In genomic region chr1:75339337-75339736, GRCm38 (mm10) we compare ENCODE assay signal across 11 mouse cellular contexts. TPM values are rescaled to one million over a fixed set of nuclear protein-coding genes. Genes with fewer than 3 reads are reported as not detected.
DNase-seq lines count a peak whose midpoint lies in the region; ATAC-seq lines count a peak whose summit lies in the region.
"Had no signal": no experiment of that assay in that cellular context is flagged by ENCODE, and none has a peak within 500 bp of the region (broad histone marks: within the 10 kb centered on the region; RNA-seq: fewer than 3 reads in every experiment).

No protein-coding gene starts in this region.

- WGBS in heart, embryonic 12.5 days, result 58% methylated on average over 9 of the region's 9 CpGs
- WGBS in limb, embryonic 13.5 days, result 32% methylated on average over 9 of the region's 9 CpGs

- H3K4me1 ChIP-seq in heart, embryonic 12.5 days (replicated peaks), result peaks cover 16% of the 10 kb centered on the region
- peaks cover 41% of the 10 kb centered on the region for H3K4me1 ChIP-seq in limb, embryonic 13.5 days

- H3K27me3 ChIP-seq in heart, embryonic 12.5 days (replicated peaks), result 0 out of 2 replicates have a peak, but pooled peaks cover 7% of the 10 kb centered on the region
- H3K27me3 ChIP-seq in limb, embryonic 13.5 days, result 0 out of 2 replicates have a peak, but pooled peaks cover under 1% of the 10 kb centered on the region
- H3K27me3 ChIP-seq: stomach, embryonic 15.5 days had no signal

- H3K4me2 ChIP-seq in heart, embryonic 12.5 days, result no peak overlapping the region
- peak overlapping the region; percentile 19 for H3K4me2 ChIP-seq in limb, embryonic 13.5 days (replicated peaks)
- H3K4me2 ChIP-seq: stomach, embryonic 15.5 days had no signal

- no peak for ATAC-seq in heart, embryonic 12.5 days (ENCODE audit: insufficient number of reproducible peaks, low FRiP score)
- ATAC-seq in limb, embryonic 13.5 days (ENCODE audit: low FRiP score, low read depth), result no peak

- H3K36me3 ChIP-seq in heart, embryonic 12.5 days, result no peaks in the 10 kb centered on the region
- H3K36me3 ChIP-seq in limb, embryonic 13.5 days, result no peaks in the 10 kb centered on the region
- H3K36me3 ChIP-seq: stomach, embryonic 15.5 days had no signal

- no peak overlapping the region for H3K9ac ChIP-seq in heart, embryonic 12.5 days
- H3K9ac ChIP-seq in limb, embryonic 13.5 days, result peak overlapping the region; percentile 36; the same call in 1 of the 2 replicates
- H3K9ac ChIP-seq: stomach, embryonic 15.5 days had no signal

- no peak overlapping the region for H3K4me3 ChIP-seq in heart, embryonic 12.5 days
- no peak overlapping the region for H3K4me3 ChIP-seq in limb, embryonic 13.5 days
- H3K4me3 ChIP-seq: stomach, embryonic 15.5 days had no signal

- no peaks in the 10 kb centered on the region for H3K9me3 ChIP-seq in heart, embryonic 12.5 days (replicated peaks)
- no peaks in the 10 kb centered on the region for H3K9me3 ChIP-seq in limb, embryonic 13.5 days
- H3K9me3 ChIP-seq: stomach, embryonic 15.5 days had no signal

- peak; percentile 88 for DNase-seq in heart, adult 11 months
- peak; percentile 33 to 46 for DNase-seq in right cerebral cortex, adult 2 months (ENCODE audit: low spot score in 2 of 2)
- DNase-seq in right cerebral cortex, postnatal 4 days, result no peak
- no peak for DNase-seq in adrenal gland, postnatal 10 days
- DNase-seq in ovary, adult 18-20 months (ENCODE audit: low spot score), result no peak
- no peak for DNase-seq in ovary, postnatal 10 days (ENCODE audit: low spot score)
- DNase-seq: kidney, postnatal 36 days had no signal

- H3K27ac ChIP-seq in heart, embryonic 12.5 days (ENCODE audit: poor library complexity, severe bottlenecking), result no peak overlapping the region
- peak overlapping the region; percentile 79 for H3K27ac ChIP-seq in limb, embryonic 13.5 days
- H3K27ac ChIP-seq: stomach, embryonic 15.5 days had no signal

RNA-seq across cellular contexts. Expression of gene Des, which starts 20.8 kb away (rescaled TPM):
- 500 and 521 TPM in 2 replicates for polyA plus RNA-seq in heart, embryonic 12.5 days (2016; fragmentation: Nextera tagmentation; extraction: Ambion mirVana)
- 52.1 and 56.1 TPM in 2 replicates for polyA plus RNA-seq in limb, embryonic 13.5 days (2015; fragmentation: Nextera tagmentation; extraction: Ambion mirVana)
- total RNA-seq in adrenal gland, postnatal 10 days (2021), result 100 to 1,000 TPM in 1 of 2 experiments, 10 to 100 TPM in 1; 62.7 to 208 TPM
- total RNA-seq: neutrophil, adult 5-6 weeks had no signal

RNA-seq across cellular contexts. Expression of gene Dnpep, which starts 21.5 kb away (rescaled TPM):
- 113 TPM in 2 replicates for polyA plus RNA-seq in heart, embryonic 12.5 days (2016; fragmentation: Nextera tagmentation; extraction: Ambion mirVana)
- polyA plus RNA-seq in limb, embryonic 13.5 days (2015; fragmentation: Nextera tagmentation; extraction: Ambion mirVana), result 116 and 117 TPM in 2 replicates
- 100 to 1,000 TPM; 103 to 106 TPM for total RNA-seq in adrenal gland, postnatal 10 days (2021)

RNA-seq across cellular contexts. Expression of gene Speg, which starts 35.8 kb away (rescaled TPM):
- polyA plus RNA-seq in heart, embryonic 12.5 days (2016; fragmentation: Nextera tagmentation; extraction: Ambion mirVana), result 61.5 and 67.4 TPM in 2 replicates
- polyA plus RNA-seq in limb, embryonic 13.5 days (2015; fragmentation: Nextera tagmentation; extraction: Ambion mirVana), result 20.7 and 21.3 TPM in 2 replicates
- 10 to 100 TPM; 12.8 to 30.6 TPM for total RNA-seq in adrenal gland, postnatal 10 days (2021)
- total RNA-seq: neutrophil, adult 5-6 weeks had no signal

Comparison
In these comparisons a context has a peak if more than half of its experiments do, and no peak if none do; other contexts are left out.
1. DNase-seq: peak in heart, adult 11 months (single experiment) and right cerebral cortex, adult 2 months (2 of 2); none in right cerebral cortex, postnatal 4 days (single experiment), adrenal gland, postnatal 10 days (single experiment), ovary, adult 18-20 months (single experiment) and ovary, postnatal 10 days (single experiment).